Mouse (Mus musculus): ENCODE data around the gene Gal3st2. TPM values are rescaled to one million over a fixed set of nuclear protein-coding genes. Genes with fewer than 3 reads are reported as not detected.
"Not testable (repeated sequence)": the region's sequence is repeated elsewhere in the genome, so short reads cannot be mapped to it uniquely, and the experiment has no call there.

The Gal3st2 gene
- total and polyA plus RNA-seq, 3 experiments, result 0.65 to 1.0 (median 0.93) TPM

DNA sequence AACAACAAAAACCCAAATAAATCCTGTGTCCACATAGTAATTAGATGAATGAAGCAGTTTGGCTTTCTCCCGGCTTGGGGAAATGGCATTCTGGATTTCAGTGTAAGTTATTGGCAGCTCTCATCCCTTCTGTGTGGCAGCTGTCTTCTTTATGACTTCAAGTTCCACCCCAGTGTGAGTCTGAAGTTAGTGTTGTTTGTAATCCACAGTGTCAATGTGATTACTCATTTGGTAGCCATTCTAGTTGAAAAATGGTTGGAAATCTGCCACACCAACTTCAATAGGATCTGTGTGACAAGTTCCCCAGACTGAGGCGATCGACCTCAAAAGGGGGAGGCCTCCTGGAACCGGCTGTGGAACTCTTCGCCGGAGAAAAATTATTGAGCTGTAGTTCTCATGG, 3.7 kb upstream of the Gal3st2 start:
- no peak for DNase-seq
- no peak overlapping the region for H3K27ac ChIP-seq
- H3K4me1 ChIP-seq (ENCODE audit: control insufficient read depth, insufficient read depth, low read length), result no peaks in the 10 kb centered on the region
- H3K4me3 ChIP-seq, result no peak overlapping the region
- no peaks in the 10 kb centered on the region for H3K79me2 ChIP-seq (replicated peaks; ENCODE audit: control insufficient read depth, insufficient read depth, low read length)
- no peaks in the 10 kb centered on the region for H3K36me3 ChIP-seq (ENCODE audit: control insufficient read depth, insufficient read depth, low read length)
- H3K9ac ChIP-seq (ENCODE audit: low read depth, low read length), result no peak overlapping the region
- no peak for TF ChIP-seq EP300 (IDR thresholded peaks at IDR 0.05; ENCODE audit: insufficient read depth, low read depth, low read length)
- TF ChIP-seq POLR2A (IDR thresholded peaks at IDR 0.05; ENCODE audit: insufficient read depth, low read depth, low read length), result no peak
- no peak for TF ChIP-seq CTCF (IDR thresholded peaks at IDR 0.05)
- 64% methylated on average over 6 of the region's 6 CpGs for WGBS
- H3K27me3 ChIP-seq (ENCODE audit: control insufficient read depth, insufficient read depth, low read length), result no peaks in the 10 kb centered on the region
- intact Hi-C loops (cut with DNase I), result loop anchor here (10.0 kb wide), 1 partner anchor 137 kb away; the partner anchor contains the start of gene Gal3st2c

DNA sequence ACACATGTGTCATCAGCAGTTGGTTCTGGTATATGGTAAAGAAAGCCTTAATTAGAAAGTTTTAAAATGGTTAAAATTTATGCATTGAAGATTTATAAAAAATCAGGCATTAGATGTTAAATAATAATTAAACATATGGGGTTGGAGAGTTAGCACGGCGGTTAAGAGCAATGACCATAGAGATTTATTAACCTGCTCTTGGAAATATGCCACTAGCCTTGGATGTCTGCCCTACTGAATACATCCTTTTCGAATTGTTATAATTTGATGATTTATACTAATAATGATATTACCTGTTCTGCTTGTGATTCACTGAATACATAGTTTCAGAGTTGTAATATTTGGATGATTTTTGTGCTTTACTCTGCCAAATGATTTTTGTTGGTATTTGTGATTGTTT, 3.1 kb upstream of the Gal3st2 start:
- TF ChIP-seq CTCF (IDR thresholded peaks at IDR 0.05), result no peak
- TF ChIP-seq EP300 (IDR thresholded peaks at IDR 0.05; ENCODE audit: insufficient read depth, low read depth, low read length), result no peak
- no peak for TF ChIP-seq POLR2A (IDR thresholded peaks at IDR 0.05; ENCODE audit: insufficient read depth, low read depth, low read length)
- DNase-seq, result no peak
- no peak overlapping the region for H3K27ac ChIP-seq
- H3K79me2 ChIP-seq (replicated peaks; ENCODE audit: control insufficient read depth, insufficient read depth, low read length), result no peaks in the 10 kb centered on the region
- no peaks in the 10 kb centered on the region for H3K27me3 ChIP-seq (ENCODE audit: control insufficient read depth, insufficient read depth, low read length)
- intact Hi-C loops (cut with DNase I), result loop anchor here (10.0 kb wide), 1 partner anchor 137 kb away; the partner anchor contains the start of gene Gal3st2c
- no peaks in the 10 kb centered on the region for H3K4me1 ChIP-seq (ENCODE audit: control insufficient read depth, insufficient read depth, low read length)
- H3K36me3 ChIP-seq (ENCODE audit: control insufficient read depth, insufficient read depth, low read length), result no peaks in the 10 kb centered on the region
- 82% methylated on average over 3 of the region's 3 CpGs for WGBS
- no peak overlapping the region for H3K4me3 ChIP-seq
- no peak overlapping the region for H3K9ac ChIP-seq (ENCODE audit: low read depth, low read length)

DNA sequence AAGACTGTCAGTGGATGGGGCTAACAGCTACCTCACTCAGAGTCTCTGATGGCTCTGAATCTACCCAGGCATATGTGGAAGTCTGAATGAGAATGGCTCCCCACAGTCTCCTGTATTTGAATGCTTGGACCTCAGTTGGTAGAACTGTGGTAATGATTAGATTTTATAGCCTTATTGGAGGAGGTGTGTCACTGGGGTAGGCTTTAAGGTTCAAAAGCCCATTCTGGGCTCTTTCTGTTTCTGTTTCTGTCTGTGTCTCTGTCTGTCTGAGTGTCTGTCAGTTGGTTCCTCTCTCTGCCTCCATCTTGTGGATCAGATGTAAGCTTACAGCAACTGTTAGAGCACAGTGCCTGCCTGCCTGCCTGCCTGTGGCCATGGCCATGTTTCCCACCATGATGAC, 1.5 kb upstream of the Gal3st2 start:
- Histone ChIP-seq H3K4me3 (no peak overlapping the region), H3K36me3 (ENCODE audit: control insufficient read depth, insufficient read depth, low read length) (no peaks in the 10 kb centered on the region), H3K27ac (no peak overlapping the region), H3K27me3 (ENCODE audit: control insufficient read depth, insufficient read depth, low read length) (no peaks in the 10 kb centered on the region), H3K4me1 (ENCODE audit: control insufficient read depth, insufficient read depth, low read length) (no peaks in the 10 kb centered on the region), H3K9ac (ENCODE audit: low read depth, low read length) (no peak overlapping the region), H3K79me2 (replicated peaks; ENCODE audit: control insufficient read depth, insufficient read depth, low read length) (no peaks in the 10 kb centered on the region)
- TF ChIP-seq CTCF (IDR thresholded peaks at IDR 0.05) (no peak), POLR2A (IDR thresholded peaks at IDR 0.05; ENCODE audit: insufficient read depth, low read depth, low read length) (no peak), EP300 (IDR thresholded peaks at IDR 0.05; ENCODE audit: insufficient read depth, low read depth, low read length) (no peak)
- intact Hi-C loops (cut with DNase I), result loop anchor here (10.0 kb wide), 1 partner anchor 135 kb away; the partner anchor contains the start of gene Gal3st2c
- DNase-seq, result no peak

DNA sequence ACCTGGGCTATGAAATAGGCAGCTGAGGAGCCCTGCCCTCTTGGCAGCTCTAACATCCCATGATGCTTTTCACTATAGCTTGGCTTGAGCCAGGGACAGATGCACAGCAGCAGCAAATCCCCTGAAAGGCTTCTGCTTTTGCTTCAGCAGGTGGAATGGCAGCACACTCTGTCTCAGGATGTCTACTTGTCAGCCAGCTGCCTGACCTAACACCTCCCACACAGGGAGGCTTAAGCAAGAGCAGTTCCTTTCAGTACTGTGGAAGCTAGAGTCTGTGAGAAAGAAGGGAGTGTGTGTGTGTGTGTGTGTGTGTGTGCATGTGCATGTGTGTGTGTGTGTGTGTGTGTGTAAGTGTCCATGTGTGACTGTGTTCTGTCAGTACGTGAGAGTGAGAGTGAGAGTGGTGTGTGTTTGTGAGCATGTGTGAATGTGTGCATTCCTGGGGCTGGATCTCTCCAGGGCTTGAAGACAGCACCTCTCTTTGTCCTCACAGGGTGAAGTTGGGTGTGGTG, 10.5 kb downstream of the Gal3st2 start:
- intact Hi-C loops (cut with DNase I); H3K4me3 ChIP-seq: not testable (repeated sequence)
- 23% methylated on average over 1 of the region's 1 CpGs for WGBS

DNA sequence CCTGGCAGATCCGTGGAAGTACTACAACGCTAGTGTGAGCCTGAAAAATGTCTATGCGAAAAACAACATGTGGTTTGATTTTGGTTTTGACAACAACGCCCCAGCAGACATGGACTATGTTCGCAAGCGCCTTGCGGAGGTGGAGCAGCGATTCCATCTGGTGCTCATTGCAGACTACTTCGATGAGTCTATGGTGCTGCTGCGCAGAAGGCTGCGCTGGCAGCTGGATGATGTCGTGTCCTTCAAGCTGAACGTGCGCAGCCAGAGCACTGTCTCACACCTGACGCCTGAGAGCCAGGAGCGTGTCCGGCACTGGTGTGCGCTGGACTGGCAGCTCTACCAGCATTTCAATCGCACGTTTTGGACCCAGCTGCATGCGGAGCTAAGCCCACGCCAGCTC, 13.3 kb downstream of the Gal3st2 start:
- DNase-seq; H3K9ac ChIP-seq (ENCODE audit: low read depth, low read length); H3K79me2 ChIP-seq (replicated peaks; ENCODE audit: control insufficient read depth, insufficient read depth, low read length); intact Hi-C loops (cut with DNase I); H3K4me3 ChIP-seq; H3K27ac ChIP-seq; H3K36me3 ChIP-seq (ENCODE audit: control insufficient read depth, insufficient read depth, low read length); H3K27me3 ChIP-seq (ENCODE audit: control insufficient read depth, insufficient read depth, low read length); H3K4me1 ChIP-seq (ENCODE audit: control insufficient read depth, insufficient read depth, low read length): not testable (repeated sequence)
- WGBS, result 94% methylated on average over 13 of the region's 22 CpGs

More for the DNA sequence above, 10.5 kb downstream of the Gal3st2 start:
- not testable (repeated sequence) for H3K27ac ChIP-seq; DNase-seq; H3K79me2 ChIP-seq (replicated peaks; ENCODE audit: control insufficient read depth, insufficient read depth, low read length); H3K27me3 ChIP-seq (ENCODE audit: control insufficient read depth, insufficient read depth, low read length); H3K36me3 ChIP-seq (ENCODE audit: control insufficient read depth, insufficient read depth, low read length); H3K9ac ChIP-seq (ENCODE audit: low read depth, low read length); H3K4me1 ChIP-seq (ENCODE audit: control insufficient read depth, insufficient read depth, low read length)

DNA sequence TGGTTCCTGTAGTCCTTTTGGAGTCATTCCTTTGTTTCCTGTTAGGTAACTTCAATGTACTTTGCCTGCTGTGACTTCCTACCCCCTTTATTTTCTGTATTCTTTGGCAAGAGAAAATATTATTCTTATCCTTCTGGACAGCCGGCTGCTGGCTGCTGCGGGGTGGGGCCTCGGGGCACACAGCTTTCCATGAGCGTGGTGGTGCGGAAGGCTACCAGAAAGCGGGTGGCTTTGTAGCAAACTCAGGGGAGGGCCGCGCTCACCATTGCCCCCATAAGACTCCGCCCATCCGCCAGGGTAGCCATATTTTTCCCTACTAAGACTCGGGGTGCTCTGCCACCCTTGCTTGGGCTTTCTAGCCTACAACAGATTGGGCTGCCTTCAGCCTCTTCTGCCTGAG, 20.7 kb downstream of the Gal3st2 start:
- H3K27me3 ChIP-seq (ENCODE audit: control insufficient read depth, insufficient read depth, low read length); H3K4me1 ChIP-seq (ENCODE audit: control insufficient read depth, insufficient read depth, low read length); H3K36me3 ChIP-seq (ENCODE audit: control insufficient read depth, insufficient read depth, low read length); H3K27ac ChIP-seq; H3K79me2 ChIP-seq (replicated peaks; ENCODE audit: control insufficient read depth, insufficient read depth, low read length); H3K4me3 ChIP-seq; DNase-seq; intact Hi-C loops (cut with DNase I); H3K9ac ChIP-seq (ENCODE audit: low read depth, low read length): not testable (repeated sequence)
- WGBS, result no CpG with 5 or more reads among the region's 11 CpGs

DNA sequence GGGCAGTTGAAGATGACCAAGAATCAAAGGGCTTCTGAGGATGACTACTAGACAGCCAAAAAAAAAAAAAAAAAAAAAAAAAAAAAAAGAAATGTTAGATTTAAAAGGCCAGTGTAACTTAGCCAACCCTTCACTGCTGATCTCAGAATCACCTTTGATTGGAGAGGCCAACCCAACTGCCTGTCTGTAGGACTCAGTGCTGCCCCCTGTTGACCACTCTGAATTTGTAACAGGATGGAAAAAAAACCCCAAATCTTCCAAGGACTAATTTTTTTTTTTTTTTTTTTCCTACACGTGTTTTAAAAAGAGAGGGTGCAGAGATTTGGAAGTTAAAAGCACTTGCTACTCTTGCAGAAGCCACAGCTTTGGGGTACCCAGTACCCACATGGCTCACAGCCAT, 29.8 kb downstream of the Gal3st2 start:
- H3K27ac ChIP-seq; H3K9ac ChIP-seq (ENCODE audit: low read depth, low read length); DNase-seq; H3K4me1 ChIP-seq (ENCODE audit: control insufficient read depth, insufficient read depth, low read length); intact Hi-C loops (cut with DNase I); H3K27me3 ChIP-seq (ENCODE audit: control insufficient read depth, insufficient read depth, low read length); H3K4me3 ChIP-seq; H3K36me3 ChIP-seq (ENCODE audit: control insufficient read depth, insufficient read depth, low read length); H3K79me2 ChIP-seq (replicated peaks; ENCODE audit: control insufficient read depth, insufficient read depth, low read length): not testable (repeated sequence)
- peak; percentile 22; the same call in 1 of the 2 replicates for TF ChIP-seq CTCF (IDR thresholded peaks at IDR 0.05)
- WGBS, result 55% methylated on average over 1 of the region's 1 CpGs

DNA sequence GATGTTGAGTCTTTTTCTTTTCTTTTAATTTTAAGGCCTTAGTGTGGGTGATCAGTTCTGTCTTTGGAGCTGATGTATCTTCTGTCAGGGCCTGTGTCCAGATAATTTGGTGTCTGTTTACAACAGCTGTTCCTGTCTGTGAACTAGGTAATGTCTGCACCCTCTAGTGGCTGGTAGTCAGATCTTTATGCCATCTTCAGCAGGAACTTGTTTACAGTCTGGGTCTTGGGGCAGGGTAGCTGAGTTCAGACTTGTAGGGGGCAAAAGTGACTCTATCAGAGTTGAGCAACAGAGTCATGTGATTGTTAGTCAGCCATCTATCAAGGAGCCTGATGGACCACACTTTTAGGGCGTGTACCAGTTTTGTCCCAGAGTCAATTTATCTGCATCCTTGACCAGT, 36.3 kb downstream of the Gal3st2 start:
- WGBS, result no CpG with 5 or more reads among the region's 1 CpGs
- H3K27me3 ChIP-seq (ENCODE audit: control insufficient read depth, insufficient read depth, low read length); H3K9ac ChIP-seq (ENCODE audit: low read depth, low read length); H3K4me3 ChIP-seq; H3K79me2 ChIP-seq (replicated peaks; ENCODE audit: control insufficient read depth, insufficient read depth, low read length); H3K27ac ChIP-seq; H3K4me1 ChIP-seq (ENCODE audit: control insufficient read depth, insufficient read depth, low read length); intact Hi-C loops (cut with DNase I); H3K36me3 ChIP-seq (ENCODE audit: control insufficient read depth, insufficient read depth, low read length); DNase-seq: not testable (repeated sequence)

DNA sequence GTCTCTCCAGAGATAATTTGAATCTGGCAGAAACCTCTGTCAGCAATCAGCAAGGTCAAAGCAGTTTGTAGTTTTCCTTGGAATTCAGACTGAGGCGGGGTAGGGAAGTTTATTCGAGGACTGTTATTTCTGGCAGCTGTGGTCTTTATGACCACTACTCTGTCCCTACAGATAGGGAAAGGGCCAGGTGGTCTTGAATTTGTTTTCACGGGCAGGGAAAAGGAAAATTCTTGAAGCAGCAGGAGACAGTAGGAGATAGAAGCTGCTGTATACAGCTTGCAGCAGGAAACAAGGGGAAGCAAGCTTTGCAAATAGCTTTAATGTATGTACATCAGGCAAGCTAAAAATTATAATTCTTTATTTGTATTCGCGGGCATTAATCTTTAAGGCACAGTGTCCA, 40.2 kb downstream of the Gal3st2 start:
- H3K36me3 ChIP-seq (ENCODE audit: control insufficient read depth, insufficient read depth, low read length); H3K27me3 ChIP-seq (ENCODE audit: control insufficient read depth, insufficient read depth, low read length); H3K4me1 ChIP-seq (ENCODE audit: control insufficient read depth, insufficient read depth, low read length); H3K79me2 ChIP-seq (replicated peaks; ENCODE audit: control insufficient read depth, insufficient read depth, low read length); H3K9ac ChIP-seq (ENCODE audit: low read depth, low read length); H3K27ac ChIP-seq; H3K4me3 ChIP-seq; intact Hi-C loops (cut with DNase I): not testable (repeated sequence)
- peak in 1 of 2 experiments; percentile 22 for DNase-seq
- WGBS, result 30% methylated on average over 4 of the region's 5 CpGs
